Mouse (Mus musculus): ENCODE results near the gene Smurf1. TPM values are rescaled to one million over a fixed set of nuclear protein-coding genes. Genes with fewer than 3 reads are reported as not detected.

Smurf1 gene
- polyA plus RNA-seq (2017; shearing (Covaris generic)), result 10 to 100 TPM; 26.6 to 28.4 TPM

DNA sequence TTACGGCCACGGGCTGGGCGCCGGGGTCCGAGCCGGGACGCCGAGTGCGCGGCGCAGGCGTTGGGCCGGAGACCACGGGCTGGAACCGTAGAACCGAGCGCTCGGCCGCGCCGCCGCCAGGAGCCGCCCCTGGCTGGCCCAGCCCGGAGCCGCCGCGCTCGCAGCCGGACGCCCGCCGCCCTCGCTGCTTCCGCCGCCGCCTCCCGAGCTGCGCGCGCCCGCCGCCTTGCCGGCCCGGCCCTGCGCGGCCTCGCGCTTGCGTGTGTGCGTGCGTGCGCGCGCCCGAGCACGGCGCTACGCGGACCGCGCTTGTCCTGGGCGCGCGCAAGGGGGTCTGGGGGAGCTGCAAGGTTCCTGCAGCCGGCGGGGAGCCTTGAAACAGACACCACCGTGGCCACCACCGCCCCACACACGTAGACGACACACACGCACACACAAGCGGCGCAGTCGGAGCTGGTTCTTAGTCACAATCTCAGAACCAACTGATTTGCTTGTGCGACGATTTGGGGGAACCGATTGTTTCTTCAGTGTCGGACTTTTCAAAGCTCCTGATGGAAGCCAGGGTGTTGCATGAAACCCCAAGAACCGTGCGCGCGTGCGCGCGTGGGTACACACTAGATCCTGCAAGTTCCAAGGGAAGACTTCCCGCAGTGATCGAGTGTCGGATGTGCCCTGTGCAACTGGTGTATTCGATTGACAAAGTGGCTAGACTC is at the start of gene Smurf1:
Smurf1 (minus strand) TSS at position 209 of the 713 bp plus-strand sequence.

Other genes with a start within 250 kb of the Smurf1 start
- gene Tmem130, start 204.0 kb downstream of the Smurf1 start, polyA plus RNA-seq (2017; shearing (Covaris generic)), result not detected
- 10 to 100 TPM; 41.4 to 45.4 TPM for gene Trrap, start 198.1 kb downstream of the Smurf1 start, polyA plus RNA-seq (2017; shearing (Covaris generic))
- not detected for gene Gm4871, start 66.9 kb upstream of the Smurf1 start, polyA plus RNA-seq (2017; shearing (Covaris generic))
- gene 1700018F24Rik, start 77.1 kb upstream of the Smurf1 start, polyA plus RNA-seq (2017; shearing (Covaris generic)), result not detected
- gene Arpc1a, start 118.0 kb upstream of the Smurf1 start, polyA plus RNA-seq (2017; shearing (Covaris generic)), result 10 to 100 TPM; 71.7 to 83.7 TPM
- under 1 TPM in 1 of 2 experiments, not detected in 1; 0.55 TPM for gene Kpna7, start 118.2 kb upstream of the Smurf1 start, polyA plus RNA-seq (2017; shearing (Covaris generic))
- 1,000 to 10,000 TPM; 1,057 to 1,320 TPM for gene Arpc1b, start 148.4 kb upstream of the Smurf1 start, polyA plus RNA-seq (2017; shearing (Covaris generic))
- 10 to 100 TPM; 51.2 to 52.0 TPM for gene Pdap1, start 174.4 kb upstream of the Smurf1 start, polyA plus RNA-seq (2017; shearing (Covaris generic))
- gene Bud31, start 174.5 kb upstream of the Smurf1 start, polyA plus RNA-seq (2017; shearing (Covaris generic)), result 100 to 1,000 TPM; 193 to 252 TPM
- 10 to 100 TPM; 14.9 to 21.3 TPM for gene Ptcd1, start 201.3 kb upstream of the Smurf1 start, polyA plus RNA-seq (2017; shearing (Covaris generic))
- 10 to 100 TPM; 31.4 to 34.2 TPM for gene Cpsf4, start 201.4 kb upstream of the Smurf1 start, polyA plus RNA-seq (2017; shearing (Covaris generic))
- gene Atp5j2, start 226.2 kb upstream of the Smurf1 start, polyA plus RNA-seq (2017; shearing (Covaris generic)), result 100 to 1,000 TPM; 455 to 490 TPM
- 10 to 100 TPM; 23.5 to 28.9 TPM for gene Zkscan14, start 236.0 kb upstream of the Smurf1 start, polyA plus RNA-seq (2017; shearing (Covaris generic))
- gene Zkscan5, start 238.7 kb upstream of the Smurf1 start, polyA plus RNA-seq (2017; shearing (Covaris generic)), result 1 to 10 TPM; 4.2 to 7.6 TPM